Mouse (Mus musculus) olfactory bulb, adult 2 months (tissue): Measurements from ENCODE around the gene Trim6.

Source experiments
- CTCF ChIP-seq: fragments of 200-500 bp; IDR thresholded peaks from 2 replicates; pipeline ENCODE4 v1.5.1; 2012; ENCODE audit warnings: low read depth, mild to moderate bottlenecking, low read length, moderate library complexity; ENCODE audit not compliant: insufficient read depth
- POLR2A ChIP-seq: fragments of 200-500 bp; IDR thresholded peaks from 2 replicates; pipeline ENCODE4 v1.6.1; 2012; ENCODE audit warnings: mild to moderate bottlenecking, low read depth, low read length, moderate library complexity; ENCODE audit not compliant: insufficient read depth

DNA sequence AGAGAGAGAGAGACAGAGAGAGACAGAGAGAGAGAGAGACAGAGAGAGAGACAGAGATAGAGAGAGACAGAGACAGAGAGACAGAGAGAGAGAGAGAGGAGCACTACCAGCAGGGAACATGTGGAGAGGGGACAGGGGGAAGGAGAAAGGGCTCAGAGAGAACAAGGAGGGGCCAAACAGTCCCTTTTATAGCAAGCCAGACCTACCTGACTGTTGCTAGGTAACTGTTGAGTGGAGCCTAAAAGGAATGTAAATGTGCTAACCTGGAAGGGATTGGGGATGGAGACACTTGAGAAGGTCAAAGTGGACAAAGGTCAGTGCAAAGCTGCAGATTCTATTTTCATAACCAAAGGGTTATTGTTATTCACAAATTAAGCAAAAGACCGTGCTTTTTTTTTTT lies 25.0 kb downstream of the Trim6 start:
- no peak for TF ChIP-seq CTCF
- no peak for TF ChIP-seq POLR2A
